Mouse (Mus musculus): Measurements from ENCODE around the gene Ulk4. TPM values are rescaled to one million over a fixed set of nuclear protein-coding genes. Genes with fewer than 3 reads are reported as not detected.
A peak's percentile ranks its signal among the peaks of the same experiment; 100 is the strongest.

Gene Ulk4
- polyA plus RNA-seq, 1 experiment from 2014 or later: 144 TPM

GRCm38 (mm10) chr9:121011540-121011939 is 265.5 kb downstream of the Ulk4 start:
- no peak overlapping the region for H3K27ac ChIP-seq
- no peaks in the 10 kb centered on the region for H3K36me3 ChIP-seq
- no peaks in the 10 kb centered on the region for H3K9me3 ChIP-seq
- 51% methylated on average over 4 of the region's 4 CpGs for WGBS
- ATAC-seq (ENCODE audit: low FRiP score, low read depth): no peak; the same call in 1 of the 2 replicates
- H3K4me1 ChIP-seq: no peaks in the 10 kb centered on the region
- H3K4me3 ChIP-seq: no peak overlapping the region
- H3K9ac ChIP-seq: no peak overlapping the region
- H3K27me3 ChIP-seq (replicated peaks): no peaks in the 10 kb centered on the region
- H3K4me2 ChIP-seq (replicated peaks): no peak overlapping the region

- Histone ChIP-seq H3K9me3 (no peaks in the 10 kb centered on the region), H3K9ac (no peak overlapping the region), H3K4me2 (replicated peaks) (no peak overlapping the region), H3K27ac (no peak overlapping the region), H3K4me3 (no peak overlapping the region), H3K4me1 (no peaks in the 10 kb centered on the region), H3K36me3 (no peaks in the 10 kb centered on the region), H3K27me3 (replicated peaks) (no peaks in the 10 kb centered on the region)
- WGBS: 46% methylated on average over 3 of the region's 3 CpGs
- ATAC-seq (ENCODE audit: low FRiP score, low read depth): no peak
Observed at GRCm38 (mm10) chr9:121010544-121010943, 266.5 kb downstream of the Ulk4 start.

GRCm38 (mm10) chr9:121005961-121006360 is 271.0 kb downstream of the Ulk4 start:
- H3K9me3 ChIP-seq: no peaks in the 10 kb centered on the region
- WGBS: 83% methylated on average over 7 of the region's 7 CpGs
- no peak overlapping the region for H3K4me2 ChIP-seq (replicated peaks)
- H3K4me3 ChIP-seq: no peak overlapping the region
- peaks cover 5% of the 10 kb centered on the region for H3K4me1 ChIP-seq
- no peaks in the 10 kb centered on the region for H3K27me3 ChIP-seq (replicated peaks)
- no peaks in the 10 kb centered on the region for H3K36me3 ChIP-seq
- no peak overlapping the region for H3K9ac ChIP-seq
- H3K27ac ChIP-seq: no peak overlapping the region
- no peak for ATAC-seq (ENCODE audit: low FRiP score, low read depth)

- H3K4me2 ChIP-seq (replicated peaks): no peak overlapping the region
- no peak overlapping the region for H3K27ac ChIP-seq
- H3K36me3 ChIP-seq: no peaks in the 10 kb centered on the region
- no peak overlapping the region for H3K9ac ChIP-seq
- WGBS: 71% methylated on average over 15 of the region's 15 CpGs
- no peaks in the 10 kb centered on the region for H3K9me3 ChIP-seq
- no peaks in the 10 kb centered on the region for H3K27me3 ChIP-seq (replicated peaks)
- ATAC-seq (ENCODE audit: low FRiP score, low read depth): no peak
- H3K4me1 ChIP-seq: peaks cover 5% of the 10 kb centered on the region
- H3K4me3 ChIP-seq: no peak overlapping the region
Observed at GRCm38 (mm10) chr9:121001681-121002540, 275.1 kb downstream of the Ulk4 start.

GRCm38 (mm10) chr9:121000641-121001320 is 276.2 kb downstream of the Ulk4 start:
- no peaks in the 10 kb centered on the region for H3K27me3 ChIP-seq (replicated peaks)
- peaks cover 5% of the 10 kb centered on the region for H3K4me1 ChIP-seq
- no peaks in the 10 kb centered on the region for H3K36me3 ChIP-seq
- no peak overlapping the region for H3K9ac ChIP-seq
- H3K9me3 ChIP-seq: no peaks in the 10 kb centered on the region
- ATAC-seq (ENCODE audit: low FRiP score, low read depth): no peak
- H3K4me2 ChIP-seq (replicated peaks): no peak overlapping the region
- WGBS: 80% methylated on average over 7 of the region's 7 CpGs
- no peak overlapping the region for H3K27ac ChIP-seq
- H3K4me3 ChIP-seq: no peak overlapping the region

GRCm38 (mm10) chr9:120998696-120999095 is 278.3 kb downstream of the Ulk4 start:
- Histone ChIP-seq H3K4me3 (no peak overlapping the region), H3K9me3 (no peaks in the 10 kb centered on the region), H3K27ac (no peak overlapping the region), H3K4me2 (replicated peaks) (no peak overlapping the region), H3K36me3 (no peaks in the 10 kb centered on the region), H3K27me3 (replicated peaks) (no peaks in the 10 kb centered on the region), H3K4me1 (peaks cover 5% of the 10 kb centered on the region), H3K9ac (no peak overlapping the region)
- 79% methylated on average over 11 of the region's 11 CpGs for WGBS
- ATAC-seq (ENCODE audit: low FRiP score, low read depth): no peak

GRCm38 (mm10) chr9:120994223-120995155 is 282.5 kb downstream of the Ulk4 start:
- no peaks in the 10 kb centered on the region for H3K9me3 ChIP-seq
- no peak overlapping the region for H3K4me3 ChIP-seq
- H3K27me3 ChIP-seq (replicated peaks): no peaks in the 10 kb centered on the region
- 69% methylated on average over 15 of the region's 15 CpGs for WGBS
- no peak overlapping the region for H3K9ac ChIP-seq
- H3K36me3 ChIP-seq: no peaks in the 10 kb centered on the region
- H3K27ac ChIP-seq: no peak overlapping the region
- ATAC-seq (ENCODE audit: low FRiP score, low read depth): no peak
- H3K4me2 ChIP-seq (replicated peaks): no peak overlapping the region
- peaks cover 12% of the 10 kb centered on the region for H3K4me1 ChIP-seq

- no peaks in the 10 kb centered on the region for H3K36me3 ChIP-seq
- no peak overlapping the region for H3K4me3 ChIP-seq
- H3K4me1 ChIP-seq: peaks cover 22% of the 10 kb centered on the region
- H3K27me3 ChIP-seq (replicated peaks): no peaks in the 10 kb centered on the region
- no peaks in the 10 kb centered on the region for H3K9me3 ChIP-seq
- 63% methylated on average over 10 of the region's 10 CpGs for WGBS
- no peak for ATAC-seq (ENCODE audit: low FRiP score, low read depth)
- H3K27ac ChIP-seq: no peak overlapping the region
- H3K9ac ChIP-seq: no peak overlapping the region
- H3K4me2 ChIP-seq (replicated peaks): no peak overlapping the region
Observed at GRCm38 (mm10) chr9:120993004-120993403, 284.0 kb downstream of the Ulk4 start.

- no peak for ATAC-seq (ENCODE audit: low FRiP score, low read depth)
- no peaks in the 10 kb centered on the region for H3K9me3 ChIP-seq
- H3K36me3 ChIP-seq: no peaks in the 10 kb centered on the region
- peaks cover 31% of the 10 kb centered on the region for H3K4me1 ChIP-seq
- no peak overlapping the region for H3K4me3 ChIP-seq
- H3K27ac ChIP-seq: no peak overlapping the region
- H3K9ac ChIP-seq: no peak overlapping the region
- WGBS: 85% methylated on average over 2 of the region's 2 CpGs
- no peak overlapping the region for H3K4me2 ChIP-seq (replicated peaks)
- no peaks in the 10 kb centered on the region for H3K27me3 ChIP-seq (replicated peaks)
Observed at GRCm38 (mm10) chr9:120991801-120992200, 285.2 kb downstream of the Ulk4 start.

- Histone ChIP-seq H3K27ac (no peak overlapping the region), H3K9me3 (no peaks in the 10 kb centered on the region), H3K9ac (no peak overlapping the region), H3K4me2 (replicated peaks) (no peak overlapping the region), H3K4me3 (no peak overlapping the region), H3K4me1 (peaks cover 31% of the 10 kb centered on the region), H3K27me3 (replicated peaks) (no peaks in the 10 kb centered on the region), H3K36me3 (0 out of 2 replicates have a peak, but pooled peaks cover 2% of the 10 kb centered on the region)
- 49% methylated on average over 15 of the region's 15 CpGs for WGBS
- no peak for ATAC-seq (ENCODE audit: low FRiP score, low read depth)
Observed at GRCm38 (mm10) chr9:120989806-120990700, 286.9 kb downstream of the Ulk4 start.

GRCm38 (mm10) chr9:120988088-120988487 is 288.9 kb downstream of the Ulk4 start:
- peak; percentile 48; the same call in 1 of the 2 replicates for ATAC-seq (ENCODE audit: low FRiP score, low read depth)
- 0 out of 2 replicates have a peak, but pooled peaks cover 2% of the 10 kb centered on the region for H3K36me3 ChIP-seq
- no peaks in the 10 kb centered on the region for H3K9me3 ChIP-seq
- peaks cover 26% of the 10 kb centered on the region for H3K4me1 ChIP-seq
- H3K27me3 ChIP-seq (replicated peaks): no peaks in the 10 kb centered on the region
- H3K27ac ChIP-seq: no peak overlapping the region
- WGBS: 34% methylated on average over 9 of the region's 9 CpGs
- no peak overlapping the region for H3K9ac ChIP-seq
- H3K4me2 ChIP-seq (replicated peaks): no peak overlapping the region
- no peak overlapping the region for H3K4me3 ChIP-seq
